8 mouse cellular contexts compared by ENCODE assay signal in the genomic region with DNA sequence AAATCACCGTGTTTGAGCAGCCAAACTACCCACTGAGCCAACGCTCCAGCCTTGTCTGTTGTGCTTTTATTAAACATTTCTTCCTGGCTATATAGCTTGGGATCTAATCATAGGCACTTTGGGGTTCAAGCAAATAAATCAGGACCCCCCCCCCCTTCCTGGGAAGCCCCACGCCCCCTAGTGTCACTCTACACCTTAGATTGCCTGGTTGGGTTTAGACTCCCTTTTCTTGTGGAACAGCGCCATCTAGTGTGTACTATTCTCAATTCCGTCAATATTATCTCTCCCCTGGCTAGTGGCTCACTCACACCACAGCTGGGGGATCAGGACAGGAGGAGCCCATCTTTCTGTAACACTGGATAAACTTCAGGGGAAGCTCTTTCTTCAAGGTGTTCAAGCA.
DNase-seq lines count a peak whose midpoint lies in the region; ATAC-seq and TF ChIP-seq lines count a peak whose summit lies in the region.

No protein-coding gene starts in this region.

- H3K4me3 ChIP-seq in liver, embryonic 14.5 days (ENCODE audit: insufficient read depth in 1 of 2, low read depth in 2 of 2, low read length in 2 of 2): no peak overlapping the region
- no peak overlapping the region for H3K4me3 ChIP-seq in hindbrain, embryonic 15.5 days
- no peak overlapping the region for H3K4me3 ChIP-seq in lung, adult 2 months (replicated peaks; ENCODE audit: extremely low read depth, low read depth, low read length)
- H3K4me3 ChIP-seq in neural tube, embryonic 15.5 days (replicated peaks): no peak overlapping the region

- TF ChIP-seq CTCF in liver, embryonic 14.5 days (IDR thresholded peaks at IDR 0.05; ENCODE audit: low read depth): peak; percentile 64
- peak; percentile 27; the same call in 1 of the 2 replicates for TF ChIP-seq CTCF in lung, adult 2 months (IDR thresholded peaks at IDR 0.05; ENCODE audit: insufficient read depth, low read length)

- no peak for ATAC-seq in liver, embryonic 14.5 days (ENCODE audit: insufficient read depth)
- 0 out of 2 replicates have a peak, but pooled peaks have one; percentile 71 for ATAC-seq in hindbrain, embryonic 15.5 days (ENCODE audit: low FRiP score, low read depth)
- peak; percentile 79 for ATAC-seq in neural tube, embryonic 15.5 days (ENCODE audit: low FRiP score)

- no peaks in the 10 kb centered on the region for H3K36me3 ChIP-seq in liver, embryonic 14.5 days (replicated peaks; ENCODE audit: control insufficient read depth, insufficient read depth, low read depth)
- H3K36me3 ChIP-seq in hindbrain, embryonic 15.5 days: no peaks in the 10 kb centered on the region
- H3K36me3 ChIP-seq in neural tube, embryonic 15.5 days: no peaks in the 10 kb centered on the region

- peak in 2 of 3 experiments; percentile 7 to 28 for DNase-seq in liver, embryonic 14.5 days (ENCODE audit: low read depth in 3 of 3, low spot score in 3 of 3)
- DNase-seq in liver: no peak
- peak; percentile 69 for DNase-seq in R1 (ENCODE audit: low read depth, low spot score)
- DNase-seq in embryo, embryonic 10.5 days (ENCODE audit: low spot score): peak; percentile 89
- DNase-seq in lung, adult 2 months: no peak
- no peak for DNase-seq in frontal cortex, postnatal 14 days (ENCODE audit: low spot score in 2 of 2)

- H3K9me3 ChIP-seq in liver, embryonic 14.5 days (ENCODE audit: control insufficient read depth, low read length): no peaks in the 10 kb centered on the region
- H3K9me3 ChIP-seq in hindbrain, embryonic 15.5 days: no peaks in the 10 kb centered on the region
- no peaks in the 10 kb centered on the region for H3K9me3 ChIP-seq in neural tube, embryonic 15.5 days (replicated peaks)

- no peaks in the 10 kb centered on the region for H3K27me3 ChIP-seq in liver, embryonic 14.5 days (ENCODE audit: control insufficient read depth, insufficient read depth, low read length)
- no peaks in the 10 kb centered on the region for H3K27me3 ChIP-seq in hindbrain, embryonic 15.5 days
- peaks cover 7% of the 10 kb centered on the region; the same call in 1 of the 2 replicates for H3K27me3 ChIP-seq in neural tube, embryonic 15.5 days (replicated peaks)

- no peak for TF ChIP-seq POLR2A in lung, adult 2 months (IDR thresholded peaks at IDR 0.05; ENCODE audit: borderline replicate concordance, extremely low read depth, low read depth, low read length)

- H3K9ac ChIP-seq in liver, embryonic 14.5 days (replicated peaks): no peak overlapping the region
- H3K9ac ChIP-seq in hindbrain, embryonic 15.5 days: no peak overlapping the region
- no peak overlapping the region for H3K9ac ChIP-seq in neural tube, embryonic 15.5 days (replicated peaks)

- no peak overlapping the region for H3K4me2 ChIP-seq in liver, embryonic 14.5 days (ENCODE audit: low read depth)
- H3K4me2 ChIP-seq in hindbrain, embryonic 15.5 days: no peak overlapping the region
- H3K4me2 ChIP-seq in neural tube, embryonic 15.5 days: no peak overlapping the region

- no peak overlapping the region for H3K27ac ChIP-seq in liver, embryonic 14.5 days
- H3K27ac ChIP-seq in hindbrain, embryonic 15.5 days (replicated peaks): no peak overlapping the region
- no peak overlapping the region for H3K27ac ChIP-seq in neural tube, embryonic 15.5 days (replicated peaks)

- WGBS in liver, embryonic 14.5 days (ENCODE audit: insufficient replicate concordance): 29% methylated on average over 5 of the region's 5 CpGs
- WGBS in hindbrain, embryonic 15.5 days: 28% methylated on average over 5 of the region's 5 CpGs
- 28% methylated on average over 5 of the region's 5 CpGs for WGBS in lung, adult 2 months
- WGBS in neural tube, embryonic 15.5 days: 16% methylated on average over 5 of the region's 5 CpGs

- TF ChIP-seq EP300 in liver, embryonic 14.5 days (IDR thresholded peaks at IDR 0.05; ENCODE audit: low read depth): no peak

- H3K4me1 ChIP-seq in liver, embryonic 14.5 days (replicated peaks; ENCODE audit: control insufficient read depth in 2 of 2, insufficient read depth in 2 of 2, low read length in 1 of 2): no peaks in the 10 kb centered on the region
- H3K4me1 ChIP-seq in hindbrain, embryonic 15.5 days (replicated peaks): peaks cover 4% of the 10 kb centered on the region; the same call in 1 of the 2 replicates
- 0 out of 2 replicates have a peak, but pooled peaks cover 2% of the 10 kb centered on the region for H3K4me1 ChIP-seq in lung, adult 2 months (ENCODE audit: control insufficient read depth, insufficient read depth, low read length)
- 0 out of 2 replicates have a peak, but pooled peaks cover 2% of the 10 kb centered on the region for H3K4me1 ChIP-seq in neural tube, embryonic 15.5 days

Comparison
In these comparisons a context has a peak if more than half of its experiments do, and no peak if none do; other contexts are left out.
1. DNase-seq: peak in liver, embryonic 14.5 days (2 of 3), R1 (single experiment) and embryo, embryonic 10.5 days (single experiment); none in liver (single experiment), lung, adult 2 months (single experiment) and frontal cortex, postnatal 14 days (0 of 2).